ENCODE assay signal across 24 mouse cellular contexts in the genomic region with DNA sequence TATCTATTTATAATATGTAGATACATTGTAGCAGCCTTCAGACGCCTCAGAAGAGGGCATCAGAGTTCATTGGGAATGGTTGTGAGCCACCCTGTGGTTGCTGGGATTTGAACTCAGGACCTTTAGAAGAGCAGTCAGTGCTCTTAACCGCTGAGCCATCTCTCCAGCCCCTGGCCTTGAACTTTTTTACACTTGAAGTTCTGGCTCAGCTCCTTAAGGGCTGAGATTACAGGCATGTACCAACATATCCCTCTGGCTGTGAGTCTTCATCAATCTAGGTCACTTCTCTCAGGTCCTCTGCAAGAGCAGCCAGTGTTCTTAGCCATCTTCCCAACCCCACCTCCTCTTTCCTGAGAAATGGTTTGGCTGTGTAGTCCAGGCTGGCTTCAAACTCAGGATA. TPM values are rescaled to one million over a fixed set of nuclear protein-coding genes. Genes with fewer than 3 reads are reported as not detected.
DNase-seq lines count a peak whose midpoint lies in the region; TF ChIP-seq lines count a peak whose summit lies in the region.
"Had no signal": no experiment of that assay in that cellular context is flagged by ENCODE, and none has a peak within 500 bp of the region (broad histone marks: within the 10 kb centered on the region; RNA-seq: fewer than 3 reads in every experiment).

No protein-coding gene starts in this region.

- H3K79me2 ChIP-seq in CH12.LX (replicated peaks; ENCODE audit: control insufficient read depth, extremely low read depth, insufficient read depth, poor library complexity, severe bottlenecking) (no peaks in the 10 kb centered on the region), MEL (ENCODE audit: control insufficient read depth, insufficient read depth, low read length, poor library complexity) (no peaks in the 10 kb centered on the region)

- H3K9me3 ChIP-seq in CH12.LX (replicated peaks; ENCODE audit: low read length) (no peaks in the 10 kb centered on the region), MEL (replicated peaks; ENCODE audit: insufficient read depth, low read length) (no peaks in the 10 kb centered on the region)
- no peaks in the 10 kb centered on the region for H3K9me3 ChIP-seq in limb, embryonic 10.5 days (replicated peaks)
- H3K9me3 ChIP-seq: G1E had no signal

- in situ Hi-C loops in CH12.LX (cut with MboI; ENCODE audit: low pct_ligation_motif_present, low pct_unique_long_range_greater_than_20kb, low sequenced_read_pairs): no loop called here

- TF ChIP-seq POLR2A in testis, adult 2 months (IDR thresholded peaks at IDR 0.05; ENCODE audit: control insufficient read depth, low read depth, low read length): no peak
- TF ChIP-seq POLR2A in CH12.LX (IDR thresholded peaks at IDR 0.05; ENCODE audit: low read depth, low read length) (no peak), MEL (IDR thresholded peaks at IDR 0.05; ENCODE audit: control insufficient read depth in 1 of 2, insufficient read depth in 1 of 2, low read depth in 1 of 2, low read length in 2 of 2, poor library complexity in 1 of 2) (no peak)

- no peak for TF ChIP-seq CTCF in testis, adult 2 months (IDR thresholded peaks at IDR 0.05; ENCODE audit: control insufficient read depth, insufficient read depth, insufficient replicate concordance, low read depth, low read length)
- TF ChIP-seq CTCF in CH12.LX (conservative IDR thresholded peaks at IDR 0.05 in 1 of 2, IDR thresholded peaks at IDR 0.05 in 1 of 2; ENCODE audit: low read depth in 2 of 2, low read length in 2 of 2) (no peak), MEL (IDR thresholded peaks at IDR 0.05 in 2 of 3, conservative IDR thresholded peaks at IDR 0.05 in 1 of 3; ENCODE audit: control insufficient read depth in 1 of 3, insufficient read depth in 1 of 3, low read depth in 2 of 3, low read length in 3 of 3, poor library complexity in 1 of 3, severe bottlenecking in 1 of 3) (no peak)

- no peak overlapping the region for H3K27ac ChIP-seq in testis, adult 2 months (ENCODE audit: control insufficient read depth, insufficient read depth, low read depth, low read length)
- H3K27ac ChIP-seq in CH12.LX (ENCODE audit: insufficient read depth, low read depth) (no peak overlapping the region), MEL (ENCODE audit: control insufficient read depth, low read depth, low read length) (no peak overlapping the region)
- no peak overlapping the region for H3K27ac ChIP-seq in limb, embryonic 10.5 days

- dilution Hi-C loops in CH12.LX (cut with MboI; ENCODE audit: extremely low pct_ligation_motif_present, extremely low pct_unique_long_range_greater_than_20kb, low sequenced_read_pairs): no loop called here

- H3K4me1 ChIP-seq in testis, adult 2 months (ENCODE audit: control insufficient read depth, insufficient read depth, low read length): no peaks in the 10 kb centered on the region; the same call in 1 of the 2 replicates
- peaks cover 7 to 30% of the 10 kb centered on the region in 2 experiments for H3K4me1 ChIP-seq in CH12.LX (ENCODE audit: control insufficient read depth in 1 of 2, insufficient read depth in 2 of 2)
- peaks cover 0 to 2% of the 10 kb centered on the region in 2 experiments; a peak in 1 of 4 replicates for H3K4me1 ChIP-seq in MEL (ENCODE audit: control insufficient read depth in 1 of 2, insufficient read depth in 2 of 2, low read length in 2 of 2)
- H3K4me1 ChIP-seq in limb, embryonic 10.5 days: 0 out of 2 replicates have a peak, but pooled peaks cover 3% of the 10 kb centered on the region

- H3K36me3 ChIP-seq in testis, adult 2 months (ENCODE audit: control insufficient read depth, insufficient read depth, low read length): no peaks in the 10 kb centered on the region
- no peaks in the 10 kb centered on the region for H3K36me3 ChIP-seq in CH12.LX (replicated peaks in 1 of 2; ENCODE audit: control insufficient read depth in 1 of 2, insufficient read depth in 1 of 2, low read length in 1 of 2)
- H3K36me3 ChIP-seq in MEL (ENCODE audit: control insufficient read depth in 1 of 2, insufficient read depth in 2 of 2, low read length in 2 of 2): no peaks in the 10 kb centered on the region; a peak in 1 of 4 replicates
- no peaks in the 10 kb centered on the region for H3K36me3 ChIP-seq in limb, embryonic 10.5 days
- H3K36me3 ChIP-seq: G1E had no signal

- H3K4me3 ChIP-seq in testis, adult 2 months (ENCODE audit: control insufficient read depth, low read depth, low read length): peak overlapping the region; percentile 68
- no peak overlapping the region for H3K4me3 ChIP-seq in CH12.LX (replicated peaks in 1 of 3; ENCODE audit: low read depth in 2 of 3, low read length in 2 of 3, poor library complexity in 1 of 3)
- H3K4me3 ChIP-seq in MEL (ENCODE audit: control insufficient read depth in 1 of 2, insufficient read depth in 1 of 2, low read depth in 2 of 2, low read length in 2 of 2): no peak overlapping the region
- no peak overlapping the region for H3K4me3 ChIP-seq in limb, embryonic 10.5 days

- whole genome bisulfite sequencing in limb, embryonic 10.5 days: 76% methylated on average over 2 of the region's 2 CpGs

- H3K4me2 ChIP-seq in CH12.LX (ENCODE audit: insufficient read depth, low read depth, poor library complexity, severe bottlenecking): no peak overlapping the region

- no peaks in the 10 kb centered on the region for H3K27me3 ChIP-seq in testis, adult 2 months (ENCODE audit: control insufficient read depth, insufficient read depth, low read length)
- no peaks in the 10 kb centered on the region for H3K27me3 ChIP-seq in CH12.LX (replicated peaks)
- no peaks in the 10 kb centered on the region for H3K27me3 ChIP-seq in MEL (ENCODE audit: control insufficient read depth in 1 of 2, insufficient read depth in 2 of 2, low read length in 2 of 2)
- no peaks in the 10 kb centered on the region for H3K27me3 ChIP-seq in limb, embryonic 10.5 days (ENCODE audit: low read depth, poor library complexity, severe bottlenecking)
- H3K27me3 ChIP-seq: Patski had no signal

- TF ChIP-seq EP300 in CH12.LX (IDR thresholded peaks at IDR 0.05; ENCODE audit: low read length) (no peak), MEL (IDR thresholded peaks at IDR 0.05; ENCODE audit: low read depth in 1 of 2, low read length in 2 of 2) (no peak)

- TF ChIP-seq RAD21 in CH12.LX (IDR thresholded peaks at IDR 0.05; ENCODE audit: low read depth, low read length) (no peak), MEL (IDR thresholded peaks at IDR 0.05; ENCODE audit: low read depth, low read length) (no peak)

- H3K9ac ChIP-seq in CH12.LX (ENCODE audit: insufficient read depth, low read depth): no peak overlapping the region
- H3K9ac ChIP-seq in MEL (ENCODE audit: control insufficient read depth, low read depth, low read length, poor library complexity, severe bottlenecking): no peak overlapping the region

- no peak for DNase-seq in testis, postnatal 14 days (ENCODE audit: low spot score)
- DNase-seq in CH12.LX (ENCODE audit: extremely low read depth) (no peak), MEL (ENCODE audit: low read depth, low spot score) (no peak)
- no peak for DNase-seq in limb, embryonic 10.5 days (ENCODE audit: low spot score)
- DNase-seq in embryo, embryonic 10 days (ENCODE audit: low spot score): no peak
- DNase-seq: adrenal gland, adult 2 months; adrenal gland, adult 8-10 months; adrenal gland, postnatal 10 days; adrenal gland, postnatal 14 days; adrenal gland, postnatal 25 days; adrenal gland, postnatal 36 days; B cell, adult 2 months; cerebellum, adult 11 months; cerebellum, adult 11-12 months; cerebellum, adult 18-20 months; cerebellum, adult 2 months; cerebellum, adult 8-10 months had no signal

RNA-seq across cellular contexts. Expression of gene Hcar1, which starts 10.5 kb away (rescaled TPM):
- polyA plus RNA-seq in testis, adult 2 months (2012; rRNA removed): 0.05 and 0.17 TPM in 2 replicates
- not detected in 2 replicates for total RNA-seq in CH12.LX (2012; rRNA removed)
- not detected in 2 replicates for total RNA-seq in CH12.LX (2014; rRNA removed)
- not detected in 2 replicates for polyA plus RNA-seq in CH12.LX (2012; ENCODE audit: insufficient read length, low read depth)
- not detected in 2 replicates for total RNA-seq in MEL (2012; rRNA removed)
- not detected for polyA plus RNA-seq in MEL (2012; ENCODE audit: insufficient read depth in 1 of 2, insufficient read length in 2 of 2, low read depth in 1 of 2, low replicate concordance in 2 of 2, missing spikeins in 1 of 2)
- polyA plus RNA-seq in limb, embryonic 10.5 days (2016; fragmentation: Nextera tagmentation; extraction: Ambion mirVana): not detected in 2 replicates
- total RNA-seq: ES-E14 had no signal
- polyA plus RNA-seq: activated CD4-positive, CD25-positive, alpha-beta regulatory T cell, adult 4 months; CD4-positive, CD25-positive, alpha-beta regulatory T cell, adult 4 months; G1E; Patski had no signal

RNA-seq across cellular contexts. Expression of gene Denr, which starts 16.7 kb away (rescaled TPM):
- 40.6 and 55.0 TPM in 2 replicates for polyA plus RNA-seq in testis, adult 2 months (2012; rRNA removed)
- total RNA-seq in CH12.LX (2012; rRNA removed): 80.9 and 90.4 TPM in 2 replicates
- 127 and 128 TPM in 2 replicates for total RNA-seq in CH12.LX (2014; rRNA removed)
- polyA plus RNA-seq in CH12.LX (2012; ENCODE audit: insufficient read length, low read depth): 372 and 423 TPM in 2 replicates
- 100 and 109 TPM in 2 replicates for total RNA-seq in MEL (2012; rRNA removed)
- polyA plus RNA-seq in MEL (2012; ENCODE audit: insufficient read depth in 1 of 2, insufficient read length in 2 of 2, low read depth in 1 of 2, low replicate concordance in 2 of 2, missing spikeins in 1 of 2): 100 to 1,000 TPM in 1 of 2 experiments, 10 to 100 TPM in 1; 62.4 to 323 TPM
- polyA plus RNA-seq in limb, embryonic 10.5 days (2016; fragmentation: Nextera tagmentation; extraction: Ambion mirVana): 179 and 186 TPM in 2 replicates

RNA-seq across cellular contexts. Expression of gene Hcar2, which starts 25.0 kb away (rescaled TPM):
- polyA plus RNA-seq in testis, adult 2 months (2012; rRNA removed): 0.05 and 0.11 TPM in 2 replicates
- total RNA-seq in CH12.LX (2012; rRNA removed) (not detected in 2 replicates), CH12.LX (2014; rRNA removed) (not detected in 2 replicates), MEL (2012; rRNA removed) (not detected in 2 replicates)
- polyA plus RNA-seq in CH12.LX (2012; ENCODE audit: insufficient read length, low read depth) (not detected in 2 replicates), MEL (2012; ENCODE audit: insufficient read depth in 1 of 2, insufficient read length in 2 of 2, low read depth in 1 of 2, low replicate concordance in 2 of 2, missing spikeins in 1 of 2) (not detected)
- not detected in 2 replicates for polyA plus RNA-seq in limb, embryonic 10.5 days (2016; fragmentation: Nextera tagmentation; extraction: Ambion mirVana)
- total RNA-seq: ES-E14 had no signal
- polyA plus RNA-seq: activated CD4-positive, CD25-positive, alpha-beta regulatory T cell, adult 4 months; C2C12; G1E; Patski had no signal

RNA-seq across cellular contexts. Expression of gene Gm43518, which starts 36.9 kb away (rescaled TPM):
- 10.8 and 12.3 TPM in 2 replicates for polyA plus RNA-seq in testis, adult 2 months (2012; rRNA removed)
- not detected in 2 replicates for total RNA-seq in CH12.LX (2012; rRNA removed)
- not detected in 2 replicates for total RNA-seq in CH12.LX (2014; rRNA removed)
- 0.74 and 0.87 TPM in 2 replicates for polyA plus RNA-seq in CH12.LX (2012; ENCODE audit: insufficient read length, low read depth)
- 1.5 and 2.1 TPM in 2 replicates for total RNA-seq in MEL (2012; rRNA removed)
- polyA plus RNA-seq in MEL (2012; ENCODE audit: insufficient read depth in 1 of 2, insufficient read length in 2 of 2, low read depth in 1 of 2, low replicate concordance in 2 of 2, missing spikeins in 1 of 2): 1 to 10 TPM in 1 of 2 experiments, not detected in 1; 3.6 TPM
- polyA plus RNA-seq in limb, embryonic 10.5 days (2016; fragmentation: Nextera tagmentation; extraction: Ambion mirVana): 1.3 and 3.2 TPM in 2 replicates
- total RNA-seq: adrenal gland, postnatal 10 days; ES-E14 had no signal
- polyA plus RNA-seq: adrenal gland, adult 2 months; C2C12; G1E had no signal

RNA-seq across cellular contexts. Expression of gene Ccdc62, which starts 40.2 kb away (rescaled TPM):
- polyA plus RNA-seq in testis, adult 2 months (2012; rRNA removed): 70.8 and 79.8 TPM in 2 replicates
- total RNA-seq in CH12.LX (2012; rRNA removed): 5.3 and 6.2 TPM in 2 replicates
- 2.0 and 2.6 TPM in 2 replicates for total RNA-seq in CH12.LX (2014; rRNA removed)
- polyA plus RNA-seq in CH12.LX (2012; ENCODE audit: insufficient read length, low read depth): 1.6 and 2.2 TPM in 2 replicates
- total RNA-seq in MEL (2012; rRNA removed): 7.5 and 8.5 TPM in 2 replicates
- 10 to 100 TPM in 1 of 2 experiments, not detected in 1; 13.4 TPM for polyA plus RNA-seq in MEL (2012; ENCODE audit: insufficient read depth in 1 of 2, insufficient read length in 2 of 2, low read depth in 1 of 2, low replicate concordance in 2 of 2, missing spikeins in 1 of 2)
- 4.0 and 6.2 TPM in 2 replicates for polyA plus RNA-seq in limb, embryonic 10.5 days (2016; fragmentation: Nextera tagmentation; extraction: Ambion mirVana)
